Mouse (Mus musculus): ENCODE data around the gene Dgkg. TPM values are rescaled to one million over a fixed set of nuclear protein-coding genes. Genes with fewer than 3 reads are reported as not detected.
A peak's percentile ranks its signal among the peaks of the same experiment; 100 is the strongest.

Gene Dgkg
- polyA plus RNA-seq, 1 experiment from 2014 or later: 3.0 TPM

DNA sequence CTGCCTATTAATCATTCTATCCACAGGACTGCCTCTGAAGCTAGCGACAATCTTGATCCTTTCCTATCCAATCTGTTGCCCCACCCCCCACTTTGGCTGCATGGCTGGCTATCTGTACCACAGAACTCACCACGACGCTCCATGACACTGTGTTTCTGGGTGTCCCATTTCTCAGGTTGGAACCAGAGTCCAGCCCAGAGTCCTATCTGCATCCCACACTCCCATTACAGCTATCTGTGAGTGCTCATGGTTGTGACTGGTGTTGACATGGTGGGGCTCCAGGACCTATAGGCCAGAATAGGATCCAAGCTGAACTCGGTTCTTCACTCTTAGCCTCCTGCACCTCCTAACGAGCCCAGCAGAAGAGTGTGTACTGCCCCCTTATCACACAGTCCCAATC lies 107.7 kb downstream of the Dgkg start:
- Histone ChIP-seq H3K4me2 (ENCODE audit: low read depth, low read length) (no peak overlapping the region), H3K36me3 (ENCODE audit: control insufficient read depth, insufficient read depth, low read length) (no peaks in the 10 kb centered on the region), H3K27ac (ENCODE audit: low read depth, low read length) (no peak overlapping the region), H3K27me3 (ENCODE audit: control insufficient read depth, insufficient read depth, low read length) (no peaks in the 10 kb centered on the region), H3K4me1 (ENCODE audit: control insufficient read depth, insufficient read depth, low read length) (no peaks in the 10 kb centered on the region), H3K4me3 (ENCODE audit: low read depth, low read length) (no peak overlapping the region), H3K9me3 (ENCODE audit: control insufficient read depth, low read length) (no peaks in the 10 kb centered on the region), H3K9ac (replicated peaks; ENCODE audit: low read depth, low read length) (no peak overlapping the region)
- WGBS: 84% methylated on average over 5 of the region's 5 CpGs
- no peak for ATAC-seq (ENCODE audit: low read depth)

- peak overlapping the region; percentile 33 for H3K4me3 ChIP-seq (ENCODE audit: low read depth, low read length)
- H3K9ac ChIP-seq (replicated peaks; ENCODE audit: low read depth, low read length): peak overlapping the region; percentile 30
- no peak overlapping the region; the same call in 1 of the 2 replicates for H3K27ac ChIP-seq (ENCODE audit: low read depth, low read length)
- H3K4me2 ChIP-seq (ENCODE audit: low read depth, low read length): peak overlapping the region; percentile 65
- H3K4me1 ChIP-seq (ENCODE audit: control insufficient read depth, insufficient read depth, low read length): no peaks in the 10 kb centered on the region
- H3K36me3 ChIP-seq (ENCODE audit: control insufficient read depth, insufficient read depth, low read length): no peaks in the 10 kb centered on the region
- H3K27me3 ChIP-seq (ENCODE audit: control insufficient read depth, insufficient read depth, low read length): no peaks in the 10 kb centered on the region
- peak; percentile 92 for ATAC-seq (ENCODE audit: low read depth)
- 9% methylated on average over 26 of the region's 26 CpGs for WGBS
- no peaks in the 10 kb centered on the region for H3K9me3 ChIP-seq (ENCODE audit: control insufficient read depth, low read length)
Observed at GRCm38 (mm10) chr16:22548167-22549080, 108.6 kb downstream of the Dgkg start.

GRCm38 (mm10) chr16:22547741-22548140 lies 109.3 kb downstream of the Dgkg start:
- no peaks in the 10 kb centered on the region for H3K9me3 ChIP-seq (ENCODE audit: control insufficient read depth, low read length)

GRCm38 (mm10) chr16:22545799-22546198 lies 111.2 kb downstream of the Dgkg start:
- no peaks in the 10 kb centered on the region for H3K4me1 ChIP-seq (ENCODE audit: control insufficient read depth, insufficient read depth, low read length)
- H3K27me3 ChIP-seq (ENCODE audit: control insufficient read depth, insufficient read depth, low read length): no peaks in the 10 kb centered on the region
- no peak overlapping the region; the same call in 1 of the 2 replicates for H3K27ac ChIP-seq (ENCODE audit: low read depth, low read length)
- no peak overlapping the region for H3K4me2 ChIP-seq (ENCODE audit: low read depth, low read length)
- H3K4me3 ChIP-seq (ENCODE audit: low read depth, low read length): no peak overlapping the region
- no peak for ATAC-seq (ENCODE audit: low read depth)
- no peak overlapping the region for H3K9ac ChIP-seq (replicated peaks; ENCODE audit: low read depth, low read length)
- no peaks in the 10 kb centered on the region for H3K9me3 ChIP-seq (ENCODE audit: control insufficient read depth, low read length)
- no peaks in the 10 kb centered on the region for H3K36me3 ChIP-seq (ENCODE audit: control insufficient read depth, insufficient read depth, low read length)
- 67% methylated on average over 8 of the region's 8 CpGs for WGBS

More at GRCm38 (mm10) chr16:22547741-22548140, 109.3 kb downstream of the Dgkg start:
- no peak for ATAC-seq (ENCODE audit: low read depth)
- H3K4me1 ChIP-seq (ENCODE audit: control insufficient read depth, insufficient read depth, low read length): no peaks in the 10 kb centered on the region
- H3K27ac ChIP-seq (ENCODE audit: low read depth, low read length): no peak overlapping the region
- peak overlapping the region; percentile 65; the same call in 1 of the 2 replicates for H3K4me2 ChIP-seq (ENCODE audit: low read depth, low read length)
- H3K9ac ChIP-seq (replicated peaks; ENCODE audit: low read depth, low read length): no peak overlapping the region
- H3K4me3 ChIP-seq (ENCODE audit: low read depth, low read length): peak overlapping the region; percentile 33; the same call in 1 of the 2 replicates
- H3K36me3 ChIP-seq (ENCODE audit: control insufficient read depth, insufficient read depth, low read length): no peaks in the 10 kb centered on the region
- no peaks in the 10 kb centered on the region for H3K27me3 ChIP-seq (ENCODE audit: control insufficient read depth, insufficient read depth, low read length)
- 63% methylated on average over 10 of the region's 10 CpGs for WGBS

- WGBS: 39% methylated on average over 3 of the region's 3 CpGs
- no peaks in the 10 kb centered on the region for H3K4me1 ChIP-seq (ENCODE audit: control insufficient read depth, insufficient read depth, low read length)
- no peak overlapping the region for H3K4me2 ChIP-seq (ENCODE audit: low read depth, low read length)
- no peak overlapping the region for H3K4me3 ChIP-seq (ENCODE audit: low read depth, low read length)
- H3K36me3 ChIP-seq (ENCODE audit: control insufficient read depth, insufficient read depth, low read length): no peaks in the 10 kb centered on the region
- peak; percentile 77 for ATAC-seq (ENCODE audit: low read depth)
- no peak overlapping the region; the same call in 1 of the 2 replicates for H3K27ac ChIP-seq (ENCODE audit: low read depth, low read length)
- H3K9ac ChIP-seq (replicated peaks; ENCODE audit: low read depth, low read length): no peak overlapping the region
- H3K27me3 ChIP-seq (ENCODE audit: control insufficient read depth, insufficient read depth, low read length): no peaks in the 10 kb centered on the region
- no peaks in the 10 kb centered on the region for H3K9me3 ChIP-seq (ENCODE audit: control insufficient read depth, low read length)
Observed at GRCm38 (mm10) chr16:22545016-22545561, 111.9 kb downstream of the Dgkg start.

- Histone ChIP-seq H3K4me2 (ENCODE audit: low read depth, low read length) (no peak overlapping the region), H3K27ac (ENCODE audit: low read depth, low read length) (no peak overlapping the region), H3K36me3 (ENCODE audit: control insufficient read depth, insufficient read depth, low read length) (no peaks in the 10 kb centered on the region), H3K4me1 (ENCODE audit: control insufficient read depth, insufficient read depth, low read length) (no peaks in the 10 kb centered on the region), H3K9me3 (ENCODE audit: control insufficient read depth, low read length) (no peaks in the 10 kb centered on the region), H3K27me3 (ENCODE audit: control insufficient read depth, insufficient read depth, low read length) (no peaks in the 10 kb centered on the region), H3K4me3 (ENCODE audit: low read depth, low read length) (no peak overlapping the region), H3K9ac (replicated peaks; ENCODE audit: low read depth, low read length) (no peak overlapping the region)
- WGBS: 89% methylated on average over 6 of the region's 6 CpGs
- no peak for ATAC-seq (ENCODE audit: low read depth)
Observed at GRCm38 (mm10) chr16:22542691-22543141, 114.3 kb downstream of the Dgkg start.

DNA sequence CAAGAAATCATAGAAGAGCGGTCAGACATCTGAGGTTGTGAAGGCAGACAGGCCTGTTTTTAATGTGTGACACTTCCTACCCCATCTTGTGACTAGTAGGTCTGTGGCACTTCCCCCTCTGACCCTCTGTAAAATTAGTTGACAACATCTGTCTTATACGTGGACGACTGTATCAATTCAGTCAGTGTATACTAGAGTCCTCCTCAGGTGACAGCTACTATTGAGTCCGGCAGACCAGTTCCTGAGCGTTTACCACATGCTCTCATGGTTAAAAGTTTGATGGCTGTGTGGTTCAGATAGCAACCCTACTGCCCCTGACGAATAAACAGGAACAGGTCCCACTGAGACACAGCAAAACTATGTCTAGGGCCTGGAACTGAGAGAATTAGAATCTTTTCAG lies 117.7 kb downstream of the Dgkg start:
- ATAC-seq (ENCODE audit: low read depth): no peak
- H3K9ac ChIP-seq (replicated peaks; ENCODE audit: low read depth, low read length): no peak overlapping the region
- no peak overlapping the region for H3K27ac ChIP-seq (ENCODE audit: low read depth, low read length)
- no peaks in the 10 kb centered on the region for H3K27me3 ChIP-seq (ENCODE audit: control insufficient read depth, insufficient read depth, low read length)
- H3K4me2 ChIP-seq (ENCODE audit: low read depth, low read length): no peak overlapping the region
- H3K9me3 ChIP-seq (ENCODE audit: control insufficient read depth, low read length): no peaks in the 10 kb centered on the region
- 86% methylated on average over 6 of the region's 6 CpGs for WGBS
- no peaks in the 10 kb centered on the region for H3K4me1 ChIP-seq (ENCODE audit: control insufficient read depth, insufficient read depth, low read length)
- no peak overlapping the region for H3K4me3 ChIP-seq (ENCODE audit: low read depth, low read length)
- H3K36me3 ChIP-seq (ENCODE audit: control insufficient read depth, insufficient read depth, low read length): no peaks in the 10 kb centered on the region

GRCm38 (mm10) chr16:22536581-22537160 lies 120.3 kb downstream of the Dgkg start:
- Histone ChIP-seq H3K4me2 (ENCODE audit: low read depth, low read length) (no peak overlapping the region), H3K4me1 (ENCODE audit: control insufficient read depth, insufficient read depth, low read length) (no peaks in the 10 kb centered on the region), H3K36me3 (ENCODE audit: control insufficient read depth, insufficient read depth, low read length) (no peaks in the 10 kb centered on the region), H3K27me3 (ENCODE audit: control insufficient read depth, insufficient read depth, low read length) (no peaks in the 10 kb centered on the region), H3K27ac (ENCODE audit: low read depth, low read length) (no peak overlapping the region), H3K9ac (replicated peaks; ENCODE audit: low read depth, low read length) (no peak overlapping the region), H3K4me3 (ENCODE audit: low read depth, low read length) (no peak overlapping the region), H3K9me3 (ENCODE audit: control insufficient read depth, low read length) (no peaks in the 10 kb centered on the region)
- no peak for ATAC-seq (ENCODE audit: low read depth)
- 91% methylated on average over 8 of the region's 8 CpGs for WGBS

DNA sequence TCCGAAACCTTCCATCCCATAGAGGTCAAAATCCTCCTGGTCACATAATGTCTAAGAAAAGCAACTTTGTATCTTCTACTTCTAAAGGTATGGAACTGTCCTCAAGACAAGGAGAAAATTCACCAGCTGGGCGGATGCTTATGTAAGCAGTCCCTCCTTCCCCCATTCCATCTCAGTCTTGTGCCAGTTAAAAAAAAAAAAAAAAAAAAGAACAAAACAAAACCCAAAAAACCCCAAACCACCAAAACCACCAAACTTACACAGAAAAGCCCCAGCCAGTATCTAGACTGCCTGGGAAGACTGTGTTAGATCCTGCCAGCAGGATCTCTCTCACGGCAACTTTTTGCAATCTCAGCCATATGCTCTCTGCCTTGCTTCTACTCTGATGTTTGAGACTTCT lies 123.9 kb downstream of the Dgkg start:
- no peak overlapping the region for H3K4me2 ChIP-seq (ENCODE audit: low read depth, low read length)
- 92% methylated on average over 3 of the region's 3 CpGs for WGBS
- no peak for ATAC-seq (ENCODE audit: low read depth)
- no peaks in the 10 kb centered on the region for H3K4me1 ChIP-seq (ENCODE audit: control insufficient read depth, insufficient read depth, low read length)
- H3K9ac ChIP-seq (replicated peaks; ENCODE audit: low read depth, low read length): no peak overlapping the region
- no peaks in the 10 kb centered on the region for H3K36me3 ChIP-seq (ENCODE audit: control insufficient read depth, insufficient read depth, low read length)
- no peaks in the 10 kb centered on the region for H3K9me3 ChIP-seq (ENCODE audit: control insufficient read depth, low read length)
- H3K4me3 ChIP-seq (ENCODE audit: low read depth, low read length): no peak overlapping the region
- no peak overlapping the region for H3K27ac ChIP-seq (ENCODE audit: low read depth, low read length)
- H3K27me3 ChIP-seq (ENCODE audit: control insufficient read depth, insufficient read depth, low read length): no peaks in the 10 kb centered on the region

Data from neural tube, embryonic 14.5 days (tissue).